Mouse (Mus musculus) kidney, adult 8-10 months (tissue): Measurements from ENCODE around the gene Nr1i3.
A peak's percentile ranks its signal among the peaks of the same experiment; 100 is the strongest.

Experiments
- DNase-seq, 2 experiments: peaks; one replicate each; pipeline ENCODE4 v3.0.0; 2022

The Nr1i3 gene

DNA sequence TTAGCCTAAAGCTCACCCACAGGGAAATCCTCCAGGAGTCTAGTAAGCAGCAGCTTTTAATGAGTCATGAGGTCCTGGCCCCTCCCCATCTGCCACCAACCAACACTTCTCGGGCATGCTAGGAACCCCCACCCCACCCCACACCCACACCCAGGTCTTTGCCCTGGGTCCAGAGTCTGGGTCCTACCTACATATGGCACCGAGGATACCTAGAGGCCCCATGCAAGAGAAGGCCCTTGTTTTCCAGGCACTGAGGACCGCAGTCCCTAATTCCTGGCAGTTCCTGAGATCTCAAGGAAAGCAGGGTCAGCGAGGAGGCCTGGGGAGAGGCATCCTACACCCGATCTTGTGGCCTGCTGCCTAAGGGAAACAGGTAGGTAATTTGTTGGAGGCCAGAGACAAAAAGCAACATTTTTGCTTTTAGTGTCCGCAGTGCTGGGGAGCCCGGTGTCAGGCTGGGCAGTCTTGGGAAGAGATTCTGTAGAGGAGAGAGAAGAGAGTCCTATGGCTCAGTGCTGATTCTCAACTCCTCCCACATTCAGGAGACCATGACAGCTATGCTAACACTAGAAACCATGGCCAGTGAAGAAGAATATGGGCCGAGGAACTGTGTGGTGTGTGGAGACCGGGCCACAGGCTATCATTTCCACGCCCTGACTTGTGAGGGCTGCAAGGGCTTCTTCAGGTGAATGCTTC lies at the start of gene Nr1i3:
Nr1i3 (plus strand) TSS at position 170 of the 696 bp plus-strand sequence.
- DNase-seq, result no peak

DNA sequence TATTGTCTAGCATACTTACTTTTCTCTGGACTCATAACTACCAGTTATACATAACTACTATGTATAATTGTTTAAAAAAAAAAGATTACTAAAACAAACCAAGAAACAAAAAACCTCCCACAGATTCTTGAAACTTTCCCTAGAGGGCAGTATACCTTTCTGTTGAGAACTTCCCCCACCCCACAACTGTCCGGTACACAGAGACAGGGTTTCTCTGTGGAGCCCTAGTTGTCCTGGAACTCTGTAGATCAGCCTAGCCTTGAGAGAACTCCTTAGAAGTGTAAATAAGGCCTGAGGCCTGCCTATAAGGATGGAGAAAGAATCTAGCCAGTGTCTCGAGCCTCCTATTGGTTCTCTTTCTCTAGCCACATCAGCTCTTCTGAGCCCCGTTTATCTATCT lies 49.5 kb upstream of the Nr1i3 start:
- DNase-seq, result no peak

DNA sequence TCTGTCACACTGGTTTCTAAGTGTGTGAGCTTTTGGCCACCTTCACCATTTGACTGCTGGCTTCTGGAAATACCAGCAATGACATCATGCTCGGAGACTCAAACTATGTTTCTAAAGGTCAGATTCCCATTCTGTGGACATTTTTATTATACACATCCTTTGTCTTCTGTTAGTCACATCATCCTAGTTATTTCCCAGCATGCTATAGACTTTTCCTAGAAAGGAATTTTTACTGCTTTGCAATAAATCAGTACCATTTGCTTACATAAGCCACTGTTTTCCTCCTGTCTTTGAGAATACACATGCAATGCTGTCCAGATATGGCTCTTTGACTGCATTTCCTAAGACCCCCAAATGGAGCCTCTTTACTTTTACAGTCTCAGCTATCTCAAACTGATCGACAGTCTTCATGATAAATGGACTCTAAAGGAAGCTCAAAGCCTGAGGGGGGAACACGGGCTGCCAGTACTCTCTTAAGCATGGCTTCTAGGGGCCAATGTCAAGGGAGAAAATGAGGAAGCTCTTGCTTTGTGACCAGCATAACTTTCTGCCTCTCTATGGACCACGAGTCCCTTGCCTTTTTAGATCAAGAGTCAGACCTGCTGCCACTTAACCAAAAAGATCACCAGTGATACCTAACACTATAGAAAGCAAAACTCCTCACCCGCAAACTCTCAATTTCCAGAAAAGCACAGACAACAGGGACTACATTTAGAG lies 48.0 kb upstream of the Nr1i3 start:
- no peak for DNase-seq

DNA sequence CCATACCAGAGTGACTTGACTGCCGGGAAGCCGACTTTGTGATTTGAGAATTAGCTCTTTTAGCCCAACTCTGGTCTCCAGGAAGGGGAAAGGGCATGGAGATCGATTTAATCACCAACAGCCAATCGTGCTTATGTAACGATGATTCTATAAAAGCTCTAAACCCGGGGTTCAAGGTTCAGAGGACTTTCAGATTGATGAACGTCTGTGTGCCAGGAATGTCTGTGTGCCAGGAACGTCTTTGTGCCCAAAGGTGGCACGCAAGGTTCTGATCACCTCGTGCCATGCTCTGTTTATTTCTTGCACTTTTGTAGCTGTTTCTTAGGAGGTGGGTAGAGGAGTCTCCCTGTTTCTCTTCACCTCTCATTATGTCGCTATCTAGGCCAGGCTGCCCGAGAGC lies 44.9 kb upstream of the Nr1i3 start:
- DNase-seq, result peak; percentile 38 to 48

DNA sequence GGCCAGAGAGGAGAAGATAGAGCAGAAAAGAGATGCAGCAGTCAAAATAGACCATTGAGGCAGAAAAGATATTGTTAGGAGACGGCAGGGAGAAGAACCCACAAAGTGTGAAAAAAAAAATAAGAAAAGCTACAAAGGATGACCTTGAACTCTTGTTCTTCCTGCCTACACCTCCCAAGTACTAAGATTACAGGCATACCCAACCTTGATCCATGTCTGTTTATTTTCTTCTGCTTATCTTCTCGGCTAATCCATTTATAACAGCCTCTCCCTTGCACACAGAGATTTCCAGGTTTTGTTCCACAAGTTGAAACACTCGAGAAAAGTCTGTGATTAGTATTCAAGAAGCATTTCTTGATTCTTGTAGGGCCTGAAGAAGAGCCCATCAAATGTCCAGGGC lies 43.9 kb upstream of the Nr1i3 start:
- no peak for DNase-seq

DNA sequence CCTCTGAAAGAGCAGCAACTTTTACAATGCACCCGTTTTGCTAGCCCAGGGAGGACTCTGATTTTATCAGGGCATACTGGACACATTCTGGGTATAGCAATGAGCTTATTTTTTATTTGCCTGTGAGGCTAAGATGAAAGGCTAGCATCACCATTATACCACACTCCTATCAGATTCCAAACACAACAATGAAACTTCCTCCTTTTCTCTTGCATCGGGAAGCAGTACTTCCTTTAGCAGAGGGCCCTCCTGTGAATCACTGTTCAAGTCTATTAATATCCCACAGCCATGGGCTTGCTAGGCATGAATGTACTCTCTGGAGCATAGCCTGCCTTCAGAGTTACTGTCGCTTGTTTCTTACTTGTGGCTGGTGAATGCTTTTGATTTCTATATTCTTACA lies 42.6 kb upstream of the Nr1i3 start:
- peak in 1 of 2 experiments; percentile 27 for DNase-seq

DNA sequence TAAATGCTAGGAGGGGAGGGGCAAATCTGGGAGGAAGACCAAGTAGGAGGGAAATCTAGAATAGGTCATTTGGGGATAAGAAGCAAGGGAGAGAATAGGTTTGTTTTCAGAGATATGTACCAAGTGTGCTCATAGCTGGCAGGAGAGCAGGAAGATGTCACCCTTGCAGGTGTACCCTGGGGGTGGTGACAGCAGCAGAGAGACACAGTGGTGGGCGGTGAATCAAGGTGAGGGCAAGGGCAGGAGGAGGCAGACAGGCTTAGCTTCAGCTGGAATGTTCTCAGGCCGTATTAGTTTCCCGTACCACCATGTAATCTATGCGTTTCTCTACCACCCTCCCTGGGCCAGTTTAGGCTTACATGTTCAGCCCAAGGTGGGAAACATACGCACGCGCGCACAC lies 41.0 kb upstream of the Nr1i3 start:
- DNase-seq, result no peak

DNA sequence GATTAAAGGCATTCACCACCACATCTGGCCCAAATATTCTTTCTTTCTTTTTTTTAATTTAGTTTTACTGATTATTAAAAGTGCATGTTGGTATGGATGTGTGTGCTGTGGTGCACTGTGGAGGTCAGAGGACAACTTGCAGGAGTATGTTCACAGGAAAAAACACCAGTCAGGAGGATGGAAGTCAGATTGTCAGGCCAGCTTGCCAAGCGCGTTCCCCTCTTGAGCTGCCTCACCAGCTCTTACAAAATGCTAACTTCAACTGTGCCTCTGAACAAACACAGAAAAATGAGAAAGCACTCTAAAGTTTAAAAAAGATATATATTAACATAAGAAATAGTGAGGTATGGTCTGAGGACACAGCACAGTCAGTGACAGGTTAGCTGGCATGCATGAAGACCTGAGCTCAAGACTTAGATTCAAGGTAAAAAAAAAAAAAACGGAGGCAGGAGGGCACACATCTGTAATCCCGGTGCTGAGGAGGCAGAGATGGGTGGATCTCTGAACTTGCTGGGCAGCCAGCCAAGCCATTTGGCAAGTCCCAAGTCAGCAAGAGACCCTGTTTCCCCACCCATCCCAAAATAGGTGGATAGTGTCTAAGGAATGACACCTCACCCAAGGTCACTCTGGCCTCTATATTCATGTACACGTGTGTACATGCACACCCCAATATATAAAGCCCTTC lies 34.1 kb upstream of the Nr1i3 start:
- DNase-seq, result no peak

DNA sequence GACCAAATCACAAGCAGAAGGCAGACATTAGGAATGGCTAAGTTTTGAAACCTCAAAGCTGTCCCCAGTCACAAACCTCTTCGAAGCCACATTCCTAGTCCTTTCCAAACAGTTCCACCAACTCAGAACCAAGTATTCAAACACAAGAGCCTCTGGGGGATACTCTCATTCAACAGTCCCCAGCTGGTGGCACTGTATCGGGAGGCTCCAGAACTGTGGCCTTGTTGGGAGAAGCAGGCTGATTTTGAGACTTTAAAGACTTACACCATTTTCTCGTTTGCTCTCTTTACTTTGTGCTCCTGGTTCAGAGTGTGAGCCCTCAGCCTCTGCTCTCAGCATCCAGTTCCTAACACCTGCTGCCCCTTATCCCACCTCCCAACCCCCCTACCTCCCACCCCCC lies 30.7 kb upstream of the Nr1i3 start:
- no peak for DNase-seq

DNA sequence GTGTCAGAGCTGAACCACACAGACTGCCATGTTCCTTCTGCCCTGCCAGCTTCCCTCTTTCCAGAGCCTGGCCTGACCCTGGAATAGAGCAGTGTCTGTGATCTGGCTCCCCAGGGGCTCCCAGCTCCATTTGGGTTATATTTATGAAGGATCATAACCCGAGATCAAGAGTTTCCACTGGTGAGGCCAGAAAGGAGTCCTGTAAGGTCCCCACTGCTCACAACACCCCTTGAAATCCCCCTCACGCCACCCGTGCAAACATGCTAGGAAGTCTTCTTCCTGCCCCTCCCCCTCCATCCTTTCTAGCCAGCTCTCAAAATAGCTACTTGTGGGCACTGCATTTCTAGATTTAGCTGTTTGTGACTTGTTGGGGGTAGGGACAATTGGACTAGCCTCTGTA lies 30.1 kb upstream of the Nr1i3 start:
- peak in 1 of 2 experiments; percentile 36 for DNase-seq

DNA sequence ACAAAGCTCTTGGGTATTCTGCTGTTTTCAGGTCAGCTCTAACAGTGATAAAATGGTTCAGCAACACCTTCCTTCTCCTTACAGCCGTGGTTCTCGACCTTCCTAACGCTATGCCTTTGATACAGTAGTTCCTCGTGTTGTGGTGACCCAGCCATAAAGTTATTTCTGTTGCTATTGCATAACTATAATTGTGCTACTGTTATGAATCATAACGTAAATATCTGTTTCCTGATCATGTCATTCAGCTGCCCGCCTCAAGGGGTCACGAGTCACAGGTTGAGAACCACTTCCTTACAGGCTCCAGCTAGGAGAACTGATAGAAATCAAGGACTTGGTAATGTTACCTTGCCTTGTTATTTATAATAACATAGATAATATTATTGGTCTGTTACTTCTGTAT lies 29.5 kb upstream of the Nr1i3 start:
- DNase-seq, result peak in 1 of 2 experiments; percentile 29

DNA sequence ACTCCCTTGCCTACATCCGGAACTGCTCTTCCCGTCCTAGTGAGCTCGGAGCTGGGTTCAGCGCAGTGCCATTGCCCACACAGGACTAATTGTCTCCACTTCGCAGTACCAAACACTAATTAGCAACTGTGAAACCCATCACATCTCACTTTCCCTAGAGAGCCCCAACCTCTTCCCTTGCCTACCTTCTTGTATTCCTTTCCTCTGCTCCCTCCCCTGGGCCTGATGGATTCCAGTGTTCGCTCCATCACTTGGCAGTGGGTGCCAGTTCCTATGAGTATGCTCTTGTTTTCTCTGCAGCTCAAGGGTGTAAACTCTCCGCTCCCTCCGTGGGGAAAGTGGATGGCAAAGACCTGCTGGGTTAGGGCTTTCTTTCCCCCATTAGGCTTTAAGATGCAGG lies 28.1 kb upstream of the Nr1i3 start:
- DNase-seq, result no peak

DNA sequence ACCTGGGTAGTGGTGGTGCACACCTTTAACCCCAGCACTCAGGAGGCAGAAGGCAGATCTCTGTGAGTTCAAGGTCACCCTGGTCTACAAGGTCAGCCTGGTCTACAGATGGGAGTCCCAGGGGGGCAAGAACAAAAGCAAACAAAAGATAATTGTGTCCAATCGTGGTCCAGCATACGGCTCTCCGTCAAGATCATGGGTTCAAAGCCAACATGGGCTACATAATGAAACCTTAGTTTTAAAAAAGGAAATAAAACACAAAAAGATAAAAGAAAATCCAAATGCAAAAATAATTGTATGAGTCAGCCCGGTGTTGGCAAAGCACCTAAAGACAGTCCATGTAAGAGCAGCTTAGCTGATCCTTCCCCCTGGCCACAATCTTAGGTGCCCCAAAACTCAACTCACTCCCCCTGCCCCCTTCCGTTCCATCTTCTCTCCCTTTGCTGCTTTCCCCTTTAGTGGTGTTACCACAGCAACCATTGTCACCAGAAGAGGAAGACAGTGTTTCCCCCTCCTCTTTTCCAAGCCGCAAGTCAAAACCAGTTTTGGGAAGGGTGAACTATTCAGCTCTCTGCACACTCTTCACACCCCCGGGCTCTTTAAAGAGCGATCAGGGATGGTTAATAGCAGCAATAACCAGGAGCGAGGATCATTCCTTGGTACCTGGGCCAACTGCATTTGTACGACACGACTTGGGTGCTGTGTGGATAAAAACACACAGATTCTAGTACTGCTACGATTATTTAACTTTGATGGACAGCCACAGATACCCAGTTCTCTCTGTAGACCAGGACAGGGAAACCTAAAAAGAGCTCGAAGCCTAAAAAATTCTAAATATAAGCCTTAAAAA lies 25.7 kb upstream of the Nr1i3 start:
- DNase-seq, result no peak

DNA sequence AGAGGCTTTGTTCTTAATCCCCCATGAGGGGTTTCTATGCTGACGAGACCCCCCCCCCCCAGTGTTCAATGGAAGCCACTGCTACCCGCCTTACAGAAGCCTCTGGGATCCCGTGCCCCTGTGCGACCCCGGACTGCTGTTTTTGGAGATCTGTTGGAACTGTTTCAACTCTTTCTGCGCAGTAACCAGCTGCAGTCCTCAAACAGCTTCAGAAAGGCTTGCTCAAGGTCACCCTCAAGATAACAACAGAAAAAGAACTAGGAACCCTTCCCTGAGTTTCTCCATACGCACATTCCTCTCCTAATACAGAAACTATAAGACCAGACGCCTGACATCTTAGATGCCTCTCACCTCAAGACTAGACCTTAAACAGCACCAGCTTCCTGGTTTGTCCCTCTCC lies 24.7 kb upstream of the Nr1i3 start:
- DNase-seq, result no peak

DNA sequence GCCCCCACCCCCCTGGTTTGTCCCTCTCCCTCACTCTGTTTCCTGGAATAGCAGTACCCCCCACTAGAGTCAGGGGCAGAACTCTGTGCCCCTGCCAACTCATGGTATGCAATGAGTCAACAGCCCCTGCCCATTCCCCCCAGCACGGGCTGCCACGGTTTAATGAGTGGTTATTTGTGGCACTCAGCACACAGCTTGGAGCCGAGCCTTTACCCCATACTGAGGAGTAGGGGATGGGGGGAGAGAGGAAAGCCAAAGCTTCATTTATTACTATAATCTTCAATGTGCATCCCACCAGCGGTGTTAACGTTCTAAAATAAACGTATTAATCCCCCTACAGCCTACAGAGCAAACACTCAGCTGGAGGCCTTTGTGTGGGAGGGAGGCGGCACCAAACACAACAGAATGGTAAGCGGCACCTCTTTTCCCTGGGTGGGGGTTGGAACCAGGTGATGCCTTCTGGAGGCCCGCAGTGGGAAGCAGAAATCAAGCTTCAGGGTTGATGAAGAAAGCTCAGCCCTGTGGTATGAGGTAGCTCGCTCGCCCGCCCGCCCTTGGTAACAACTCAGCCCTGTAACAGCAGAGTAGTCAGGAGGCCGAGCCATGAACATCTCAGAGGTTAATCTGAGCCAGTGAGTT lies 24.2 kb upstream of the Nr1i3 start:
- no peak for DNase-seq

DNA sequence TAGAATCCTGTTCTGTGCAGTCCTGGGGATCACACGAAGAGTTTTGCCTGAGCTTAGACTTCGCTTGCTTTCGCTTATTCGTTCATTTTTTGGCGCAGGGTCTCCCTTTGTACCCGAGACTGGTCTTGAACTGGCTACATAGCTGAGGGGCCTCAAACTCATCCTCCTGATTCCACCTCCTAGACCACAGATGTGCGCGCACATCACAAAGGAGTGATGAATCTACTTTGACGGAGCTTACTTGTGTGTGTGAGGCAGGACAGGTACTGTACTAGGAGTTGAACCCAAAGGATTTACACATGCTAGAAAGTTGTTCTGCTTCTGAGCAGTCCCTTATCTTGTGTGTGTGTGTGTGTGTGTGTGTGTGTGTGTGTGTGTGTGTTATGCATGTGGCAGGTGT lies 22.9 kb upstream of the Nr1i3 start:
- no peak for DNase-seq

DNA sequence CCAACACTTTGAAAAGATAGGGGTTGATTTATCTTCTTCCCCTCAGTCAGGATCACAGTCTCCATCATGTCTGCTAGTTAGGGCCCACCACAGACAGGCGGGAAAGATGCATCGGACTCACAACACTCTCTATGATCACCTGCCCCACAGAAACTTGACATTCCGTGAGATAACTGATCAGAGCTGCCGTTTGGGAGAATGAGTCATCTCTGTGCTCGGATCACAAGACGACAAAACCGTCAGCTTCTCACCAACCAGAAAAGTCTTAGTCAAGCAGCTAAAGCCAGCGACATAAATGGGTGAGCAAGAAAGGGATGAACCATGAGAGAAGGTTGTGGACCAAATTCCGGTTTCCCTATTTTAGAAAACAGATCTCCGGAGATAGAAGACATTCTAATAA lies 21.5 kb upstream of the Nr1i3 start:
- DNase-seq, result no peak

DNA sequence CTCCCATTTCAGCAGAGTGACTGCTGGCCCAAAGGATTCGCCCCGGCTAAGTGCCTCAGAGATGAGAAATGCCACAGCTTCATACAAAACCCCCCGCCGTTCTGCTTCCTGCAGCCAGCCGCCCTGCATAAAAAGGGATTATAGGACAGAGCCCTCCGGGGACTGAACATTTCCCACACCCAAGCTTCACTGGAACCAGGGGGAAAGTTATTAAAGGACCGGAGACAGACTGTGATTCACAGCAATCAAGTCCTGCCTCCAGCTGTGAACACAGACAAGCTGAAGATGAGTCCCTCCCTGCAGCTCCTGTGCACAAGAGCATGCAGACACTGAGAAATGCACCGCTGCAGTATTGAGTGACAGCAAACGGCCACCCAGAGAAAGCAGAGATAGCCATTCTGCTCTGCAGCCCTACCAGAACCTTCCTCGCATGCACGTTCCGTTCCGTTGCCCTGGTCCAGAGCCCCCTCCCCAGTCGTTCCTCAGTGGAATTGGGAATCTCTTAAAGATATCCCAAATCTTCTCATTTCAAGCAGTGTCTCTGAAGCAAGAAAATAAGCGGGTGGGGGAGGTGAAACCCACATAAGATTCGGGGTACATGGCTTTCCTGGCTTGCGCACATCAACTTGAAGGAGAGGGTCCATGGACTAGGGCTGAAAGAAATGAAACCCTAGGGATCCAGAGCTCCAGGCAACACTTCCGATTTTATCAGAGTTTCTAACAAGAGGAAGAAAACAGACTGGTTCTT lies 20.5 kb upstream of the Nr1i3 start:
- DNase-seq, result no peak

DNA sequence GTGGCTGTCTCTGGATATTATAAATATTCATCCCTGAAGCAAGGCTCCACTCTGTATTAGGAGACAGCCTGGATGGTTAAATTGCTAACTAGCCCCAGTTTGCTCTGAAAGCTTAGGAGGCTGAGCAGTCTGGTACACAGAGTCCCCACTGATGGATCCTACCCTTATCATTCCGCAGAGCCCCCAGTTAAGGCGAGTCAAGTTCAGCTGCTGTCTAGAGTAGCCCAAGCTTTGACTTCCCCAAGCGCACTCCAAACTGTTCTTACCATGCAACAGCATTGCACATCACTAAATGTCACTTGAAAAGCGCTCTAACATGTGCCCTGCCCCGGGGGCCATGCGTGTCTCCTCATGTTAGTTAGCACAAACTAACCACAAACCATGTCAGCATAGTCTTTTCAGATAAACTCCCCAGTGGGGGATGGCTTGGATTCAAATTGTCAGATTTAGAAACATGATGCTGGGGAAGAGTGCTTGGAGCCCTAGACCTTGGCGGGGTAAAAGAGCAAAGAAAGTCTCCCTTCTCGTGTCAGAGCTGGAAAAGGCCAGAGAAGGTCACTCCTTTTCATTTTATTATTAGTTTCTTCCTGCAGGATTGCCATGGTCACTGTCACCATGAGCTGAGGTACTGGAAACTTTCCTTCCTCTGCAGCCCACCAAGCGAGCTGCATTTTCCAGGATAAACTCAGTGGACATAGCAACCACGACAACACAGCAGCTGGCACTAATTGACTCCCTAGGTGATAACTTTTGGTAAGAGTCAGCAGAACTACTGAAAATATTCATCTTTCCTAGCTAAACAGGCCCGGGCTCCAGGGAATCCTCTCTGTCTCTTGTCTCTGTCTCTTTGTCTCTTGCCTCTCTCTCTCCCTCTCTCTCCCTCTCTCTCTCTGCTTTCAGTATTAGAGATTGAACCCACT lies 19.6 kb upstream of the Nr1i3 start:
- DNase-seq, result no peak

DNA sequence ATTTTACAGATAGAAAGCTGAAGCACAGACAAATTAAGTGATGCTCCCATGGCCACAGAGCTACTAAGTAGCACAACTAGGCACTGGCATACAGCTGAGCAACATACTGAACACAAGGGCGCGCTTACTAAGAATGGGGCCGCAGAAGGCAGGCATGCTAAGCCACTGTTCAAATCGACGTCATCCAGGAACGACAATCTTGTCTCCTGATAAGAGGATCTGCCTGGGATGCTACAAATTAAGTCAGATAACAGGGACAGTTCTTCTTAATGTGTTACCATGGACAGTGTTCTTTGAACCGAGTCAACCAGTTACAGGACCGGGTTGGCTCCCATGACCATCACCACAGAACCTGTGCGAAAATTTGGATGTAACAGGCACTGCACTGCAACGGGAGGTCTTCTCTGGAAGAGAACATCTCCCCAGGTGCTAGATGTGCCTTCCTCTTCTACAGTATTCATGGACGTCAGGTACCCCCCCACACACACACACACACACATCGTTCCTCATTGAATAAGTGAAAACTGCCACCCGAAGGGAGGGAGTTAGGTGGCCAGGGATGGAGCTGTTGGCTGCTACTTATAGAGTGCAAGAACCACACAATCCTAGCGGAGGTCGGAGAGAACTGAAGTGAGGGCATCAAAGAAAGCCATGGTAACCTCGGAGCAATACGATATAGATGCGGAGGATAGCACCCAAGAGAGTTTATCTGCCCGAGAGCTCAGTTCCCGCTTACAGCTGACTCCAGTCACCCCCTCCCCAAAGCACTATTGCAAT lies 18.5 kb upstream of the Nr1i3 start:
- DNase-seq, result no peak
